Mouse (Mus musculus): ENCODE measurements at regions not wholly inside any gene's neighbourhood (a gene's known extent, or its start where the extent isn't known, plus 50 kb on each side); places are given as distances from the start of the nearest gene placed in this dataset.

- TF ChIP-seq GATA1 (IDR thresholded peaks at IDR 0.05; ENCODE audit: low read length), result no peak
- no peak for TF ChIP-seq TAL1 (IDR thresholded peaks at IDR 0.05; ENCODE audit: low read length)
Observed at GRCm38 (mm10) chr1:35764068-35764467, 304.1 kb upstream of the Hs6st1 start.

Data from erythroblast, embryonic 14.5 days (primary cell).